ENCODE assay signal across 29 mouse cellular contexts in genomic region chr11:82062226-82062625, GRCm38 (mm10). TPM values are rescaled to one million over a fixed set of nuclear protein-coding genes. Genes with fewer than 3 reads are reported as not detected.
A peak's percentile ranks its signal among the peaks of the same experiment; 100 is the strongest.
DNase-seq lines count a peak whose midpoint lies in the region; ATAC-seq and TF ChIP-seq lines count a peak whose summit lies in the region.
"Had no signal": no experiment of that assay in that cellular context is flagged by ENCODE, and none has a peak within 500 bp of the region (broad histone marks: within the 10 kb centered on the region; RNA-seq: fewer than 3 reads in every experiment).

No protein-coding gene starts in this region.

- no peaks in the 10 kb centered on the region for H3K27me3 ChIP-seq in heart, adult 2 months (ENCODE audit: control insufficient read depth, insufficient read depth, low read length)
- H3K27me3 ChIP-seq: embryonic facial prominence, embryonic 13.5 days; forebrain, embryonic 15.5 days; hindbrain, embryonic 12.5 days had no signal

- 69% methylated on average over 3 of the region's 3 CpGs for WGBS in heart, adult 2 months

- no peak for TF ChIP-seq EP300 in heart, adult 2 months (IDR thresholded peaks at IDR 0.05; ENCODE audit: insufficient read depth, low read depth, low read length)

- H3K79me2 ChIP-seq in heart, adult 2 months (replicated peaks; ENCODE audit: control insufficient read depth, insufficient read depth, low read length), result no peaks in the 10 kb centered on the region

- H3K9ac ChIP-seq in heart, adult 2 months (ENCODE audit: low read depth, low read length), result no peak overlapping the region
- H3K9ac ChIP-seq: embryonic facial prominence, embryonic 13.5 days; forebrain, embryonic 15.5 days; hindbrain, embryonic 12.5 days had no signal

- no peaks in the 10 kb centered on the region for H3K36me3 ChIP-seq in heart, adult 2 months (ENCODE audit: control insufficient read depth, insufficient read depth, low read length)
- H3K36me3 ChIP-seq: embryonic facial prominence, embryonic 13.5 days; forebrain, embryonic 10.5 days; forebrain, embryonic 15.5 days; hindbrain, embryonic 12.5 days had no signal

- TF ChIP-seq CTCF in heart, adult 2 months (IDR thresholded peaks at IDR 0.05), result no peak

- DNase-seq in gastrocnemius, adult 18-20 months (ENCODE audit: low spot score), result peak; percentile 51
- DNase-seq in gastrocnemius, postnatal 36 days, result no peak
- DNase-seq in heart, adult 2 months, result no peak
- no peak for DNase-seq in heart, postnatal 14 days
- peak; percentile 69 for DNase-seq in NIH3T3 (ENCODE audit: low read depth)
- DNase-seq: adrenal gland, adult 8-10 months; adrenal gland, postnatal 36 days; cerebellum, adult 11 months; cerebellum, adult 8-10 months; cerebellum, postnatal 14 days; embryo, embryonic 11 days; heart, postnatal 36 days; kidney, adult 8-10 months had no signal

- peaks cover 3% of the 10 kb centered on the region; the same call in 1 of the 2 replicates for H3K4me1 ChIP-seq in heart, adult 2 months (ENCODE audit: control insufficient read depth, insufficient read depth, low read length)
- peaks cover 2% of the 10 kb centered on the region; the same call in 1 of the 2 replicates for H3K4me1 ChIP-seq in brown adipose tissue, adult 24 weeks (ENCODE audit: control insufficient read depth, insufficient read depth, insufficient read length, low read length)
- H3K4me1 ChIP-seq: embryonic facial prominence, embryonic 13.5 days; forebrain, embryonic 10.5 days; forebrain, embryonic 15.5 days; hindbrain, embryonic 12.5 days had no signal

- H3K4me3 ChIP-seq in heart, adult 2 months, result no peak overlapping the region
- H3K4me3 ChIP-seq in brown adipose tissue, adult 24 weeks (ENCODE audit: insufficient read depth, low read depth, low read length), result no peak overlapping the region
- H3K4me3 ChIP-seq: embryonic facial prominence, embryonic 13.5 days; erythroblast, embryonic 14.5 days; forebrain, embryonic 10.5 days; forebrain, embryonic 15.5 days; hindbrain, embryonic 12.5 days had no signal

- peak; percentile 28; the same call in 1 of the 2 replicates for TF ChIP-seq POLR2A in heart, adult 2 months (IDR thresholded peaks at IDR 0.05; ENCODE audit: insufficient read depth, low read depth, low read length)

- ATAC-seq in megakaryocyte, adult 5-6 weeks (ENCODE audit: poor library complexity, severe bottlenecking), result no peak
- ATAC-seq: forebrain, embryonic 15.5 days; hindbrain, embryonic 16.5 days; inflammation-experienced regulatory T-cells, adult 6 months; intestine, postnatal 0 days had no signal

- peak overlapping the region; percentile 23; the same call in 1 of the 2 replicates for H3K27ac ChIP-seq in heart, adult 2 months
- H3K27ac ChIP-seq in brown adipose tissue, adult 24 weeks (replicated peaks; ENCODE audit: low read depth, low read length), result peak overlapping the region; percentile 58
- H3K27ac ChIP-seq: embryonic facial prominence, embryonic 13.5 days; forebrain, embryonic 10.5 days; forebrain, embryonic 15.5 days; hindbrain, embryonic 12.5 days had no signal

- intact Hi-C loops in gastrocnemius, postnatal 36 days (cut with DNase I), result no loop called here
- intact Hi-C loops in heart, adult 2 months (cut with DNase I), result no loop called here
- intact Hi-C loops in heart, postnatal 14 days (cut with DNase I), result no loop called here

RNA-seq across cellular contexts. Expression of gene Ccl11, which starts 4.6 kb away (rescaled TPM):
- total RNA-seq in gastrocnemius, adult 18-20 months (2021), result 10 to 100 TPM; 13.2 to 21.0 TPM
- total RNA-seq in gastrocnemius, postnatal 36 days (2021), result 10 to 100 TPM; 19.5 to 20.9 TPM
- total RNA-seq in heart, adult 2 months (2021), result 1 to 10 TPM; 1.7 to 3.6 TPM
- polyA plus RNA-seq in heart, adult 2 months (2012; rRNA removed), result 3.1 and 5.9 TPM in 2 replicates
- under 1 TPM; 0.54 to 0.79 TPM for total RNA-seq in heart, postnatal 14 days (2021)
- 50.1 and 51.7 TPM in 2 replicates for polyA plus RNA-seq in brown adipose tissue, adult 24 weeks (2012; ENCODE audit: insufficient read depth, insufficient read length, missing spikeins)
- not detected in 2 replicates for total RNA-seq in megakaryocyte, adult 5-6 weeks (2015)
- not detected in 2 replicates for total RNA-seq in megakaryocyte, adult 5-6 weeks (2017)
- total RNA-seq: CH12.LX; common myeloid progenitor, adult 5-6 weeks; granulocyte monocyte progenitor cell, adult 5-6 weeks had no signal
- polyA plus RNA-seq: erythroblast, embryonic 14.5 days; forebrain, embryonic 10.5 days; forebrain, embryonic 15.5 days; heart, embryonic 11.5 days; inflammation-experienced regulatory T-cells, adult 6 months had no signal

RNA-seq across cellular contexts. Expression of gene Ccl7, which starts 16.7 kb away (rescaled TPM):
- total RNA-seq in gastrocnemius, adult 18-20 months (2021), result 1 to 10 TPM in 1 of 2 experiments, not detected in 1; 1.2 TPM
- total RNA-seq in gastrocnemius, postnatal 36 days (2021), result not detected
- 1 to 10 TPM in 1 of 2 experiments, under 1 TPM in 1; 0.68 to 1.7 TPM for total RNA-seq in heart, adult 2 months (2021)
- 1.1 and 1.4 TPM in 2 replicates for polyA plus RNA-seq in heart, adult 2 months (2012; rRNA removed)
- under 1 TPM; 0.39 to 0.48 TPM for total RNA-seq in heart, postnatal 14 days (2021)
- polyA plus RNA-seq in brown adipose tissue, adult 24 weeks (2012; ENCODE audit: insufficient read depth, insufficient read length, missing spikeins), result 3.4 and 10.1 TPM in 2 replicates
- total RNA-seq in megakaryocyte, adult 5-6 weeks (2015), result 0.74 TPM in 1 of 2 replicates, not detected in the other
- total RNA-seq in megakaryocyte, adult 5-6 weeks (2017), result not detected in 2 replicates
- total RNA-seq: CH12.LX; common myeloid progenitor, adult 5-6 weeks; granulocyte monocyte progenitor cell, adult 5-6 weeks had no signal
- polyA plus RNA-seq: erythroblast, embryonic 14.5 days; inflammation-experienced regulatory T-cells, adult 6 months had no signal

RNA-seq across cellular contexts. Expression of gene Gm17268, which starts 23.9 kb away (rescaled TPM):
- total RNA-seq in gastrocnemius, adult 18-20 months (2021), result not detected
- not detected for total RNA-seq in gastrocnemius, postnatal 36 days (2021)
- not detected for total RNA-seq in heart, adult 2 months (2021)
- not detected in 2 replicates for polyA plus RNA-seq in heart, adult 2 months (2012; rRNA removed)
- not detected for total RNA-seq in heart, postnatal 14 days (2021)
- not detected in 2 replicates for polyA plus RNA-seq in brown adipose tissue, adult 24 weeks (2012; ENCODE audit: insufficient read depth, insufficient read length, missing spikeins)
- not detected in 2 replicates for total RNA-seq in megakaryocyte, adult 5-6 weeks (2015)
- not detected in 2 replicates for total RNA-seq in megakaryocyte, adult 5-6 weeks (2017)
- total RNA-seq: adrenal gland, adult 8-10 months; adrenal gland, postnatal 36 days; CH12.LX; common myeloid progenitor, adult 5-6 weeks; granulocyte monocyte progenitor cell, adult 5-6 weeks; heart, postnatal 36 days had no signal
- polyA plus RNA-seq: embryonic facial prominence, embryonic 13.5 days; erythroblast, embryonic 14.5 days; forebrain, embryonic 10.5 days; forebrain, embryonic 15.5 days; frontal cortex, adult 2 months; heart, embryonic 11.5 days; heart, embryonic 16.5 days; hindbrain, embryonic 12.5 days; hindbrain, embryonic 16.5 days; inflammation-experienced regulatory T-cells, adult 6 months; intestine, postnatal 0 days had no signal

RNA-seq across cellular contexts. Expression of gene Ccl2, which starts 26.9 kb away (rescaled TPM):
- total RNA-seq in gastrocnemius, adult 18-20 months (2021), result 1 to 10 TPM in 1 of 2 experiments, under 1 TPM in 1; 0.48 to 1.5 TPM
- not detected for total RNA-seq in gastrocnemius, postnatal 36 days (2021)
- total RNA-seq in heart, adult 2 months (2021), result 1 to 10 TPM; 1.1 to 1.6 TPM
- polyA plus RNA-seq in heart, adult 2 months (2012; rRNA removed), result 4.6 and 5.5 TPM in 2 replicates
- 1 to 10 TPM; 1.2 to 1.7 TPM for total RNA-seq in heart, postnatal 14 days (2021)
- polyA plus RNA-seq in brown adipose tissue, adult 24 weeks (2012; ENCODE audit: insufficient read depth, insufficient read length, missing spikeins), result 3.2 and 14.0 TPM in 2 replicates
- 45.4 and 58.9 TPM in 2 replicates for total RNA-seq in megakaryocyte, adult 5-6 weeks (2015)
- 26.0 and 31.5 TPM in 2 replicates for total RNA-seq in megakaryocyte, adult 5-6 weeks (2017)
- polyA plus RNA-seq: erythroblast, embryonic 14.5 days; inflammation-experienced regulatory T-cells, adult 6 months had no signal

RNA-seq across cellular contexts. Expression of gene Ccl12, which starts 39.4 kb away (rescaled TPM):
- total RNA-seq in gastrocnemius, adult 18-20 months (2021), result not detected
- total RNA-seq in gastrocnemius, postnatal 36 days (2021), result not detected
- 1 to 10 TPM in 1 of 2 experiments, not detected in 1; 1.9 TPM for total RNA-seq in heart, adult 2 months (2021)
- polyA plus RNA-seq in heart, adult 2 months (2012; rRNA removed), result 1.7 and 1.8 TPM in 2 replicates
- under 1 TPM in 1 of 2 experiments, not detected in 1; 0.67 TPM for total RNA-seq in heart, postnatal 14 days (2021)
- 4.0 and 4.1 TPM in 2 replicates for polyA plus RNA-seq in brown adipose tissue, adult 24 weeks (2012; ENCODE audit: insufficient read depth, insufficient read length, missing spikeins)
- total RNA-seq in megakaryocyte, adult 5-6 weeks (2015), result not detected in 2 replicates
- total RNA-seq in megakaryocyte, adult 5-6 weeks (2017), result not detected in 2 replicates
- total RNA-seq: adrenal gland, postnatal 36 days; CH12.LX; common myeloid progenitor, adult 5-6 weeks; granulocyte monocyte progenitor cell, adult 5-6 weeks had no signal
- polyA plus RNA-seq: erythroblast, embryonic 14.5 days; inflammation-experienced regulatory T-cells, adult 6 months had no signal

Comparison
In these comparisons a context has a peak if more than half of its experiments do, and no peak if none do; other contexts are left out.
1. DNase-seq: peak in gastrocnemius, adult 18-20 months (single experiment) and NIH3T3 (single experiment); none in gastrocnemius, postnatal 36 days (0 of 2), heart, adult 2 months (0 of 2) and heart, postnatal 14 days (0 of 2).